Mouse (Mus musculus): ENCODE measurements at regions not wholly inside any gene's neighbourhood (a gene's known extent, or its start where the extent isn't known, plus 50 kb on each side); places are given as distances from the start of the nearest gene placed in this dataset.

DNA sequence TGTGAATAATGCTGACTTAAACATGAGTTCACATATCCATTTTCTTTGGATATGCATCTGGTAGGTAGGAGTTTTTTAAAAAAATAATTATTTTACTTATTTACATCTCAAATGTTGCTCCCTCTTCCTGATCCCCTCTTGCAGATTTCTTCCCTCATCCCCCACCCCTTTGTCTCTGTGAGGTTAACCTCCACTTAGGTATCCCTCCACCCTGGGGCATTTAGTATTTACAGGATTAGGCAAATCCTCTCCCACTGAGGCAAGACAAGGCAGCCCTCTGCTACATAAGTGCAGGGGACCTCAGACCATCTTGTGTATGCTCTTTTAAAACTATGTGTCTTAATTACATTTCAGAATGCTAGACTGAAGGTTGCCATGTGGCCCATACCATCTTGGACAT lies 155.2 kb upstream of the Shcbp1 start:
- no peak for DNase-seq (ENCODE audit: low spot score in 2 of 2)

DNA sequence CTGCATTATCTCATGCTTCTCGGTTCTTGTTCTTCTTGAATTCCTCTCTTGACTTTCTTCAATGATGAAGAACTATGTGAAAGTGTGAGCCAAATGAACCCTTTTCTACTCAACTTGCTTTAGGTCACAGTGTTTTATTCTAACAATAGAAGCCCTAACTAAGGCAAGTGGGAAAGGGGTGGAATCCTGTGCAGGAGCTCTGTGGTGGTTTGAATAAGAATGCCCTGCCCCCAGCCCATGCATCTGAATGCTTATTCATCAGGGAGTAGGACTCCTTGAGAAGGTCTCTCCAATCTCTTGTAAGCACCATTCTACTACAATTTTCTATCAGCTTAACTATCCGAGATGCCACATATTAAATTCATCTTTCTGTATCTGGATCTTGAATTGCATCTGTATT lies 154.7 kb upstream of the Shcbp1 start:
- DNase-seq (ENCODE audit: low spot score in 2 of 2): no peak

DNA sequence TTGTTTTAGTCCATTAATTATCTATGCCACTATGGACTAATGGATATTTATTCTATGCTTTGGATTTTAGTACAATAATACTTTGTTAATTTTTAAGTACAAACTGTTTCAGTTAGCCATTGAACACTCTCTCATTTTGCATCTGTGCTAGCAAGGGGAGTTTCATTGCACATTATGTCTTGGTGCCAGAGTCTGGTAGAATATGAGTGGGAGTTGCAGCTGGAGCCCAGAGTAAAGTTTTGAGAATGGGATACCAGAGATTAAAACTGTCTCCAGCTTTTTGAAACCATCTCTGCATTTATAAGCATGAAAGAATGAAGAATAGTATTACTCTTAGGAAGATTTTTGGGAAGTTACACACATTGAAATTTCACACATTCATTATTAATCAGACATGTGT lies 137.1 kb upstream of the Shcbp1 start:
- peak; percentile 3 for DNase-seq (ENCODE audit: low spot score in 2 of 2)

DNA sequence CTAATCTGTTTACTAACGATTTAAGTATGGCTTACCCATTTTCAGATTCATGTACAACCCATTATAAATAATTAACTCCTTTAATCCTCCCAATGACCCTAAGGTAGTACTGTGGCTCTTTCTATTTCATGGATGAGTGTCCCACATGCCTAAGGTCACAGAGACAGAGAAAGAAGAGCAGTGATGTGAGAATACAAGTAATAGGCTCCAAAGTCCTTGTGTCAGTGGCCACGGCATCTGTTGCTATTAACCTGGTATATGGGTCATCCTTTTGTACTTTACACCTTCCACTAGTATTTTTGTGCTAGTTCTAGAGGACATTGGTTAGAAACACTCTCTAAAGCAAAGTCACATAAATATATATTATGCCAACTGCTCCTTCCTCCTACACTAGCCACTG lies 115.7 kb upstream of the Shcbp1 start:
- DNase-seq (ENCODE audit: low spot score in 2 of 2): no peak

DNA sequence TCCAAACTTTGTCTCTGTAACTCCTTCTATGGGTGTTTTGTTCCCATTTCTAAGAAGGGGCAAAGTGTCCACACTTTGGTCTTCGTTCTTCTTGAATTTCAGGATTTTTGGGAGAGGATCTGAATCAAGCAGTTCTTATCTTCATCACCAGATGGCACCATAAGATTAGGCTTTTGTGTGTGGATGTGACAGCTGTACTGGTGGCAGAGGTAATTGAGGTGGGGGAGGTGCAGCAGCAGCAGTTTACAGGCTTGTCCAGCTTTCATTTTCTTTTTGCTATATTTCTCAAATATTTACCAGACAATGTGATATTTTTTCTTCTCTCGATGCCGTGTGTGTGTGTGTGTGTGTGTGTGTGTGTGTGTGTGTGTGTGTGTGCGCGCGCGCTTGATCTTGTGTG lies 89.4 kb upstream of the Shcbp1 start:
- peak; percentile 7 to 9 for DNase-seq (ENCODE audit: low spot score in 2 of 2)

DNA sequence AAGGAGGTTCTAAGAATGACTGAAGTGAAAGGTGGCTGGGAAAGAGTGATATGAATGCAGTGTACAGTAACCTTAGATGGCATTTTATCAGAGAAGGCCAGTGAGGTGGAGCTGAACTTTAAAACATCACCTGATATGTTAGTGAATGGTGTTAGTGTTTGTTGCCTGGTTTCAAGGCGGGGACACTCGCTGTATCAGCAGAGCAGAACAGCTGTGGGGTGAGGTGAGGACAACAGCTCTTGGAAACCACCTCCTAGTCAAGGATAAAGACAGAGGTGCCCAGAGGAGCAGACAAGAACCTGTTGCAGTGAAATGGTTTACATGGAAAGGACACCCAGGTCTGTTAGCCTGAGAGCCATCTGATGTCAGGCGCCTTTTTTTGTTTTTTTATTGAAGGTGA lies 59.7 kb upstream of the Shcbp1 start:
- DNase-seq (ENCODE audit: low spot score in 2 of 2): no peak

DNA sequence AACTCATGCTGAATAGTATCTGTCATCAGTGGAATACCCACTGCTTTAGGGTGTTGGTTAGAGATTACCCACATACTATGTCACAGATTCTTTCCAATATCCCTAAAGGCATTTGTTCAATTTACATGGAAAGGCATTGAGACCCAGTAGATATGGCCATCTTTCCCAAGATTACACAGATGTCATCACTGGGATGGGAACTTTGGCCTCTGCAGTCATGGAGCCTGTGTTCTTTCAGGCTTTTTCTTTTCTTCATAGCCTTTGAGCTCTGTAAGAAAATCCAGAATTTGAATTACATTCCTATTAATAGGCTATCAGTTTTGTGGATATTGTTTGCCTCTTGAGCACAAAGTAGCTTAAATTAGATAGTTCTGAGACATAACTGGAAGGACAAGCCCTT lies 59.2 kb upstream of the Shcbp1 start:
- no peak for DNase-seq (ENCODE audit: low spot score in 2 of 2)

DNA sequence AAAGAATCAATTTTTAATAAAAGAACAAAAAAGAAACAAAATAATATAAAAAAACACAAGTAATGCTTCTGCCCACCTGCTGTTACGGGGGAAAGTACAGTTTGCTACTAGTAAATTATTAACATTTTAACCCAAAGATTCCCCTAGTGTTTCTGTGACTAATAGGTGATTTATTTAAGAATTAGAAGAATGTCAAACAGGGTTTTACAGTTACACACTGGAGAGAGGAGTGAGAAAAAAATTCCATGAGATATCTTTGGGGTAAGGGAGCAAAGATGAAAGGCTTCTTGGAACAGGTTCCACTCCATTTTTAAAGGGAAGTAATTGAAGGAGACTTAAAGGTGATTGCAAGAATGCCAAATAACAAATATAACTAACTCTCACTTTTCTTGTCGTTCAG lies 58.4 kb upstream of the Shcbp1 start:
- no peak for DNase-seq (ENCODE audit: low spot score in 2 of 2)

DNA sequence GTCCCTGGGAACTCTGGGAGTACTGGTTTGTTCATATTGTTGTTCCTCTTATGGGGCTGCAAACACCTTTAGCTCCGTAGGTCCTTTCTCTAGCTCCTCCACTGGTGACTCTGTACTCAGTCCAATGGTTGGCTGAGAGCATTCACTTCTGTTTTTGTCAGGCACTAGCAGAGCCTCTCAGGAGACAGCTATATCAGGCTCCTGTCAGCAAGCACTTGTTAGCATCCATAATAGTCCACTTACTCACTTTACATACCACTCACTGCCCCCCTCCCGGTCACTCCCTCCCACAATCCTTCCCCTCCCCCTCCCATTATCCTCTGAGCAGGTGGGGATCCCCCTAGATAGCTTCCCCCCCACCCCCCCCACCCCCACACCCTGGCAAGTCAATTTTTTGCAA lies 57.3 kb upstream of the Shcbp1 start:
- DNase-seq (ENCODE audit: low spot score in 2 of 2): no peak
